Mouse (Mus musculus): ENCODE results near the gene Ube2f. TPM values are rescaled to one million over a fixed set of nuclear protein-coding genes. Genes with fewer than 3 reads are reported as not detected.

Gene Ube2f
- total RNA-seq, 1 experiment, result 41.5 TPM

- no peak for TF ChIP-seq CHD2 (IDR thresholded peaks at IDR 0.05; ENCODE audit: low read depth, low read length)
- no peak for TF ChIP-seq ZNF384 (IDR thresholded peaks at IDR 0.05; ENCODE audit: low read depth, low read length)
- TF ChIP-seq ZC3H11A (IDR thresholded peaks at IDR 0.05; ENCODE audit: borderline replicate concordance, low read depth, low read length), result no peak
- no peak for TF ChIP-seq HCFC1 (IDR thresholded peaks at IDR 0.05; ENCODE audit: borderline replicate concordance, insufficient read depth, low read length)
- TF ChIP-seq MAFK (IDR thresholded peaks at IDR 0.05; ENCODE audit: insufficient read depth, low read depth, low read length), result no peak
- DNase-seq (ENCODE audit: low read depth, low spot score), result no peak
- in situ Hi-C loops (cut with MboI; ENCODE audit: low sequenced_read_pairs in 2 of 2, unreplicated experiment in 2 of 2), result no loop called here
- Histone ChIP-seq H3K4me1 (ENCODE audit: control insufficient read depth in 2 of 2, insufficient read depth in 2 of 2, low read length in 2 of 2, poor library complexity in 1 of 2) (no peaks in the 10 kb centered on the region), H3K27ac (ENCODE audit: insufficient read depth, low read depth, low read length, poor library complexity, severe bottlenecking) (no peak overlapping the region), H3K9ac (ENCODE audit: insufficient read depth, low read depth, low read length, poor library complexity, severe bottlenecking) (no peak overlapping the region), H3K36me3 (ENCODE audit: control insufficient read depth, insufficient read depth, low read length, poor library complexity, severe bottlenecking) (no peaks in the 10 kb centered on the region), H3K9me3 (ENCODE audit: control insufficient read depth, insufficient read depth, low read depth, low read length) (no peaks in the 10 kb centered on the region), H3K4me3 (ENCODE audit: insufficient read depth in 1 of 2, low read depth in 1 of 2, low read length in 2 of 2, poor library complexity in 1 of 2, severe bottlenecking in 1 of 2) (no peak overlapping the region)
These were observed 11.0 kb upstream of the Ube2f start for GRCm38 (mm10) chr1:91239112-91239511.

- in situ Hi-C loops (cut with MboI; ENCODE audit: low sequenced_read_pairs in 2 of 2, unreplicated experiment in 2 of 2), result no loop called here
These were observed 10.3 kb upstream of the Ube2f start for GRCm38 (mm10) chr1:91239800-91240199.

DNA sequence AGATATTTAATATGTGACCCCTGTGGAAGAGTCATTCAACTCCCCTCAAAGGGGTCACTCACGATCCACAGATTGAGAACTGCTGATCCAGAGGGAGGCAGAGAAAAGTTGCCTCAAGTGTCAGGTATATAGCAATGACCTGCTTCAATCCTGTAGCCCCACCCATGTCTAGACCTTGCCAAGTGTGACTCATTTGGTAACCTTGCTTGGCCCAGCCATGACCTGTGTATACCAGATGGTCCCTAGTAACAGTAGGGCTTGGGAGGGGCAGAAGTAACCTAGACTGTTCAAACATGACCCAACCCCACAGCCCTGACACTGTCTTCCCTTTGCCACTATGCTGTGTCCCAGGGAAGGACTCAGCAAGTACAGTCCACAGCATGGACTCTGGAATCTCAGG, 9.4 kb upstream of the Ube2f start:
- no peaks in the 10 kb centered on the region for H3K36me3 ChIP-seq (ENCODE audit: control insufficient read depth, insufficient read depth, low read length, poor library complexity, severe bottlenecking)
- TF ChIP-seq MAFK (IDR thresholded peaks at IDR 0.05; ENCODE audit: insufficient read depth, low read depth, low read length) (no peak), HCFC1 (IDR thresholded peaks at IDR 0.05; ENCODE audit: borderline replicate concordance, insufficient read depth, low read length) (no peak), ZC3H11A (IDR thresholded peaks at IDR 0.05; ENCODE audit: borderline replicate concordance, low read depth, low read length) (no peak), ZNF384 (IDR thresholded peaks at IDR 0.05; ENCODE audit: low read depth, low read length) (no peak), CHD2 (IDR thresholded peaks at IDR 0.05; ENCODE audit: low read depth, low read length) (no peak)
- no peak overlapping the region for H3K9ac ChIP-seq (ENCODE audit: insufficient read depth, low read depth, low read length, poor library complexity, severe bottlenecking)
- no peaks in the 10 kb centered on the region for H3K4me1 ChIP-seq (ENCODE audit: control insufficient read depth in 2 of 2, insufficient read depth in 2 of 2, low read length in 2 of 2, poor library complexity in 1 of 2)
- H3K4me3 ChIP-seq (ENCODE audit: insufficient read depth in 1 of 2, low read depth in 1 of 2, low read length in 2 of 2, poor library complexity in 1 of 2, severe bottlenecking in 1 of 2), result no peak overlapping the region
- H3K27ac ChIP-seq (ENCODE audit: insufficient read depth, low read depth, low read length, poor library complexity, severe bottlenecking), result no peak overlapping the region
- no peak for DNase-seq (ENCODE audit: low read depth, low spot score)
- no peaks in the 10 kb centered on the region for H3K9me3 ChIP-seq (ENCODE audit: control insufficient read depth, insufficient read depth, low read depth, low read length)
- in situ Hi-C loops (cut with MboI; ENCODE audit: low sequenced_read_pairs in 2 of 2, unreplicated experiment in 2 of 2), result no loop called here

More at GRCm38 (mm10) chr1:91239800-91240199, 10.3 kb upstream of the Ube2f start:
- Histone ChIP-seq H3K36me3 (ENCODE audit: control insufficient read depth, insufficient read depth, low read length, poor library complexity, severe bottlenecking) (no peaks in the 10 kb centered on the region), H3K9me3 (ENCODE audit: control insufficient read depth, insufficient read depth, low read depth, low read length) (no peaks in the 10 kb centered on the region), H3K27ac (ENCODE audit: insufficient read depth, low read depth, low read length, poor library complexity, severe bottlenecking) (no peak overlapping the region), H3K4me1 (ENCODE audit: control insufficient read depth in 2 of 2, insufficient read depth in 2 of 2, low read length in 2 of 2, poor library complexity in 1 of 2) (no peaks in the 10 kb centered on the region), H3K9ac (ENCODE audit: insufficient read depth, low read depth, low read length, poor library complexity, severe bottlenecking) (no peak overlapping the region), H3K4me3 (ENCODE audit: insufficient read depth in 1 of 2, low read depth in 1 of 2, low read length in 2 of 2, poor library complexity in 1 of 2, severe bottlenecking in 1 of 2) (no peak overlapping the region)
- no peak for TF ChIP-seq ZNF384 (IDR thresholded peaks at IDR 0.05; ENCODE audit: low read depth, low read length)
- no peak for TF ChIP-seq MAFK (IDR thresholded peaks at IDR 0.05; ENCODE audit: insufficient read depth, low read depth, low read length)
- no peak for TF ChIP-seq CHD2 (IDR thresholded peaks at IDR 0.05; ENCODE audit: low read depth, low read length)
- TF ChIP-seq ZC3H11A (IDR thresholded peaks at IDR 0.05; ENCODE audit: borderline replicate concordance, low read depth, low read length), result no peak
- TF ChIP-seq HCFC1 (IDR thresholded peaks at IDR 0.05; ENCODE audit: borderline replicate concordance, insufficient read depth, low read length), result no peak
- DNase-seq (ENCODE audit: low read depth, low spot score), result no peak

DNA sequence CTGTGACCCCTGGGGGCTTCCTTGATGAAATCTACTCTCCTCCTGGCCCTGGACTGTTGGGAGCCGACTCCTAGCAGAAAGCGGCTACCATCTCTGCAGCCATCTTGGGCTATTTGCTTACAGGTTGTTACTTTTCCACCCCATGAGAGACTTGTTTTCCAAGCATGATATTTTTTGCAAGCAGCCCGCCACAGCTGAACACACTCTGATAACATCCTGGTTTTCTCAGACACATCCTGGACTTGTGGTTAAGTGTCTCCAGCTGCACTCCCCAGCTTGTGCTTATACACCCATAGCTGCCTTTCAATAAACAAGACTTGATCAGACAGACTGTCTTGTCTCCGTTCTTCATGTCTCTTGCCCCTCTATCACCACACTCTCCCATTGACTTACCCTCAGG, 8.9 kb upstream of the Ube2f start:
- no peak overlapping the region for H3K27ac ChIP-seq (ENCODE audit: insufficient read depth, low read depth, low read length, poor library complexity, severe bottlenecking)
- no peak for TF ChIP-seq CHD2 (IDR thresholded peaks at IDR 0.05; ENCODE audit: low read depth, low read length)

GRCm38 (mm10) chr1:91248242-91248641, 1.9 kb upstream of the Ube2f start:
- Histone ChIP-seq H3K27ac (ENCODE audit: insufficient read depth, low read depth, low read length, poor library complexity, severe bottlenecking) (no peak overlapping the region), H3K36me3 (ENCODE audit: control insufficient read depth, insufficient read depth, low read length, poor library complexity, severe bottlenecking) (no peaks in the 10 kb centered on the region), H3K4me1 (ENCODE audit: control insufficient read depth in 2 of 2, insufficient read depth in 2 of 2, low read length in 2 of 2, poor library complexity in 1 of 2) (peaks cover 3 to 5% of the 10 kb centered on the region in 2 experiments; a peak in 3 of 4 replicates), H3K9ac (ENCODE audit: insufficient read depth, low read depth, low read length, poor library complexity, severe bottlenecking) (no peak overlapping the region), H3K4me3 (ENCODE audit: insufficient read depth in 1 of 2, low read depth in 1 of 2, low read length in 2 of 2, poor library complexity in 1 of 2, severe bottlenecking in 1 of 2) (no peak overlapping the region), H3K9me3 (ENCODE audit: control insufficient read depth, insufficient read depth, low read depth, low read length) (no peaks in the 10 kb centered on the region)
- in situ Hi-C loops (cut with MboI; ENCODE audit: low sequenced_read_pairs in 2 of 2, unreplicated experiment in 2 of 2), result no loop called here
- DNase-seq (ENCODE audit: low read depth, low spot score), result no peak
- TF ChIP-seq ZNF384 (IDR thresholded peaks at IDR 0.05; ENCODE audit: low read depth, low read length), result no peak
- no peak for TF ChIP-seq CHD2 (IDR thresholded peaks at IDR 0.05; ENCODE audit: low read depth, low read length)
- TF ChIP-seq MAFK (IDR thresholded peaks at IDR 0.05; ENCODE audit: insufficient read depth, low read depth, low read length), result no peak
- no peak for TF ChIP-seq HCFC1 (IDR thresholded peaks at IDR 0.05; ENCODE audit: borderline replicate concordance, insufficient read depth, low read length)

More for the DNA sequence above, 8.9 kb upstream of the Ube2f start:
- Histone ChIP-seq H3K4me3 (ENCODE audit: insufficient read depth in 1 of 2, low read depth in 1 of 2, low read length in 2 of 2, poor library complexity in 1 of 2, severe bottlenecking in 1 of 2) (no peak overlapping the region), H3K9ac (ENCODE audit: insufficient read depth, low read depth, low read length, poor library complexity, severe bottlenecking) (no peak overlapping the region), H3K9me3 (ENCODE audit: control insufficient read depth, insufficient read depth, low read depth, low read length) (no peaks in the 10 kb centered on the region), H3K36me3 (ENCODE audit: control insufficient read depth, insufficient read depth, low read length, poor library complexity, severe bottlenecking) (no peaks in the 10 kb centered on the region), H3K4me1 (ENCODE audit: control insufficient read depth in 2 of 2, insufficient read depth in 2 of 2, low read length in 2 of 2, poor library complexity in 1 of 2) (no peaks in the 10 kb centered on the region)
- in situ Hi-C loops (cut with MboI; ENCODE audit: low sequenced_read_pairs in 2 of 2, unreplicated experiment in 2 of 2), result no loop called here
- DNase-seq (ENCODE audit: low read depth, low spot score), result no peak
